Mouse (Mus musculus) CD4-positive, CD25-positive, alpha-beta regulatory T cell, adult 9 weeks (primary cell): ENCODE results near the gene AL731706.2. TPM values are rescaled to one million over a fixed set of nuclear protein-coding genes. Genes with fewer than 3 reads are reported as not detected.

Source experiments
- polyA plus RNA-seq: library from polyadenylated mRNA; unstranded; fragments of 100-300 nt; shearing (Covaris generic); gene quantifications from one replicate; pipeline ENCODE4 v1.2.1, GENCODE M21; 2017

AL731706.2 gene
- 10.3 TPM for polyA plus RNA-seq

GRCm38 (mm10) chr2:136885579-136885978 is at the start of gene AL731706.2:
AL731706.2 (minus strand) TSS chr2:136885679.

DNA sequence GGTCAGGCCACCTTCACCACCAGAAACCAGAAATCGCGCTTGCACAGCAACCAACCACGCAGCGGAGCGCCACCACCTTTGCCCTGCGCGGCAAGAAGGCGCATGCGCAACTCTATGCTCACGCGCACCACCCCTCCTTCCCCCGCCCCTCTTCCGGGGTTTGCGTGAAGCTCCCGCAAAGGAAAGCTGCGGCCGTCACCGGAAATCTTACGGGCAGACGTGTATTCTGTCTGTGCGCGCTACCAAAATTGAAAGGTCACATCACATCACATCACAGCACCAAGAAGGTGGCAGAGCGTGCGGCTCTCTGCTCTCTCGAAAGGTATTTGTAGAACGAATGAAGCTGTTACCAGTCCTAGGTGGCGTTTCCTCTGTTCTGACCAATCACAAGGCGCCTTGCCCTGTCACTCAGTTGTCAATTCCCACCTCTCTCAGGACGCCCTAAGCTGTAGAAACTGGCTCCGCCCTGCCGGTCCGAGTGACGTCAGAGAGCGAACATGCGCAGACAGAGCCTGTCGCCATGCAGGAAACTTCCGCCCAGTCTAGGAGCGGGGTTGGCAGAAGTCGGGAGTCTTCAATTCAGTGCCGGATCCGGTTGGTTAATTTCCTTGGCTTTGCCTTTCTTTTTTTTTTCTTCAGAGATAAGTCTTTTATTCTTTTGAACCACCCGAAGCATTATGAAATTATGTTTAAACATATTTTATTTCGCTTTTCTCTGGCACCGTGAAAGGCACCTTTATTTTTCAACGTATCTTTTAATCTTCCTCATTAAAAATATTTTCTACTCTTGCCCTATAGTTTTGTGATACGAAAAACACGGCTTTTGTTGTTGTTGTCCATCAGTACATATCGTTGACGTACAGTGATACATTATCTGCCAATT is 5.8 kb upstream of the AL731706.2 start, which contains the start of the genes Slx4ip, AL731706.1 and Mkks:
TSS of gene Slx4ip (plus strand) at position 151 of the 883 bp plus-strand sequence.
TSS of gene AL731706.1 (minus strand) at position 322 of the 883 bp plus-strand sequence.
TSS of gene Mkks (minus strand) at position 322 of the 883 bp plus-strand sequence.

Other genes with a start within 250 kb of the AL731706.2 start
- gene Snap25, start 172.2 kb downstream of the AL731706.2 start, polyA plus RNA-seq: not detected
- gene Slx4ip, start 5.5 kb upstream of the AL731706.2 start, polyA plus RNA-seq: 6.2 TPM
- gene AL731706.1, start 5.7 kb upstream of the AL731706.2 start, polyA plus RNA-seq: 11.0 TPM
- 34.8 TPM for gene Mkks, start 5.7 kb upstream of the AL731706.2 start, polyA plus RNA-seq
- not detected for gene Jag1, start 231.0 kb upstream of the AL731706.2 start, polyA plus RNA-seq